Mouse (Mus musculus) testis, adult 2 months (tissue): ENCODE results near the gene Fignl1. TPM values are rescaled to one million over a fixed set of nuclear protein-coding genes. Genes with fewer than 3 reads are reported as not detected.

Experiments
- H3K27ac ChIP-seq: fragments of 200-500 bp; 2 replicates; pipeline ENCODE4 v1.5.1; 2012; ENCODE audit warnings: low read depth, low read length; ENCODE audit not compliant: control insufficient read depth, insufficient read depth
- H3K27me3 ChIP-seq: fragments of 200-500 bp; 2 replicates; pipeline ENCODE4 v1.6.1; 2012; ENCODE audit warnings: mild to moderate bottlenecking, low read length, moderate library complexity; ENCODE audit not compliant: control insufficient read depth, insufficient read depth
- H3K36me3 ChIP-seq: fragments of 200-500 bp; 2 replicates; pipeline ENCODE4 v1.6.1; 2012; ENCODE audit warnings: mild to moderate bottlenecking, low read length; ENCODE audit not compliant: control insufficient read depth, insufficient read depth
- H3K4me1 ChIP-seq: fragments of 200-500 bp; 2 replicates; pipeline ENCODE4 v1.6.1; 2012; ENCODE audit warnings: low read length; ENCODE audit not compliant: control insufficient read depth, insufficient read depth
- H3K4me3 ChIP-seq: fragments of 200-500 bp; 2 replicates; pipeline ENCODE4 v1.5.1; 2012; ENCODE audit warnings: low read depth, mild to moderate bottlenecking, low read length, moderate library complexity, mixed read lengths; ENCODE audit not compliant: control insufficient read depth
- CTCF ChIP-seq: fragments of 200-500 bp; IDR thresholded peaks from 2 replicates; pipeline ENCODE4 v1.5.1; 2012; ENCODE audit warnings: low read depth, mild to moderate bottlenecking, inconsistent platforms, low read length, moderate library complexity; ENCODE audit not compliant: control insufficient read depth, insufficient read depth, insufficient replicate concordance
- POLR2A ChIP-seq: fragments of 200-500 bp; IDR thresholded peaks from 2 replicates; pipeline ENCODE4 v1.6.1; 2012; ENCODE audit warnings: low read depth, mild to moderate bottlenecking, inconsistent platforms, low read length, moderate library complexity; ENCODE audit not compliant: control insufficient read depth
- polyA plus RNA-seq: library from polyadenylated mRNA; depleted of rRNA; stranded (reverse); fragments of >200 nt; gene quantifications from 2 replicates; pipeline ENCODE4 v1.2.3, GENCODE M21; 2012

The Fignl1 gene
- polyA plus RNA-seq, 1 experiment, result 21.1 TPM

DNA sequence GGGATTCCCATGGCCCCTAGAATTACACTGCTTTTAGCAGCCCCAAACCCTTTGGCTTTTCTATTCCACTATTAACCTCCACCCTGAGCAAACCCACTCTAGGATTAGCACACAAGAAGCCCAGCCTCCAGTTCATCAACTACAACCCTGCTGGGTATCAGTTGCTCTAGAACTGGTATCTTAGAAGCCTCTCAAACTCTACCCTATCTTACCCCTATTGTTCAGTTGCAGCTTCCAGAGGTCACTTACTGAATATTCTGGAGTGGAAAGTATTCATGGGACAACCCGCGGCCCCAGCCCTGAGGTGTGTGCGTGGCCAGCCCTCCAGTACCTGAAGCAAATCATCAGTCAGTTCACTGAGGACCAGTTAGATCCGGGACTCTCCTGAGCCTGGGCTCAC is 34.4 kb downstream of the Fignl1 start:
- H3K27me3 ChIP-seq, result no peaks in the 10 kb centered on the region
- H3K27ac ChIP-seq, result no peak overlapping the region
- TF ChIP-seq CTCF (no peak), POLR2A (no peak)
- H3K4me3 ChIP-seq, result no peak overlapping the region
- H3K4me1 ChIP-seq, result no peaks in the 10 kb centered on the region; the same call in 1 of the 2 replicates
- H3K36me3 ChIP-seq, result no peaks in the 10 kb centered on the region

DNA sequence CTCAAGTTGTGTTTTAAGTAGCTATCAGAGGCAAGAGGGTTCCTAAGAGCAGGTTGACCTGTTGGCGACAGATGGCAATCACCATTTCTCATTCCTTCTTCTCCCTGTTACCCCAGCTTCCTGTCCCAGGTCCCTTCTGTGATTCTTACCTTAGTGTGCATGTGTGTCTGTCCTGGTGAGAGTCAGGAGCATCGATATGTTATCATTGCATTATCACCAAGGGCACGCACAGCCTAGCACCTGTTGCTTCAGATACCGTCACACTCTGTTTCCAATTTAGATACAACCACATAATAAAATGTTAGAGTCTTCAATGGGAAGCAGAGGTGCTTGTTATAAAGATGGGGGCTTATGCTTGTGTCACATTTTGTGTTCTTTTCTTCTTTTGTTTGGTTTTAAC is 36.6 kb downstream of the Fignl1 start:
- TF ChIP-seq CTCF, result no peak
- no peak for TF ChIP-seq POLR2A
- Histone ChIP-seq H3K4me3 (no peak overlapping the region), H3K27ac (no peak overlapping the region), H3K27me3 (no peaks in the 10 kb centered on the region), H3K36me3 (no peaks in the 10 kb centered on the region), H3K4me1 (peaks cover 3% of the 10 kb centered on the region)

DNA sequence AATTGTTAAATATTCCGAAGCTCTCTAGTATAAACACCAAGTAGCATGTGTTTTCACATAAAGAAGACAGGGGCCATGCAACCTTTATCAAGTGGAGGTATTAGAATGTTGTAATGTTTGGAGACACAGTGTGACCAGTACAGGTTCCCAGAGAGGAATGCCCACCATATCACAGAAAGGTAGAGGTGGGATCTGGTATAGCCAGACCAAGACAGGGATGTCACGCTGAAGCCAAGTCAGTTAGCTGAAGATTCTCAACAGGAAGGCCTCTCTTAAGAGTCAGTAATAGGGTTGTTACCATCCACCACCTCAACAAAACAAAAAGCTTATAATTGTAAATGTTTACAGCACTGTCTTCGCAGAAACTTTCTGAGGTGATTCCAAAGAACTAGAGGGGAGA is 38.1 kb downstream of the Fignl1 start:
- no peak overlapping the region for H3K4me3 ChIP-seq
- H3K36me3 ChIP-seq, result no peaks in the 10 kb centered on the region
- H3K27ac ChIP-seq, result no peak overlapping the region
- no peak for TF ChIP-seq POLR2A
- TF ChIP-seq CTCF, result no peak
- H3K27me3 ChIP-seq, result no peaks in the 10 kb centered on the region
- peaks cover 3% of the 10 kb centered on the region for H3K4me1 ChIP-seq

DNA sequence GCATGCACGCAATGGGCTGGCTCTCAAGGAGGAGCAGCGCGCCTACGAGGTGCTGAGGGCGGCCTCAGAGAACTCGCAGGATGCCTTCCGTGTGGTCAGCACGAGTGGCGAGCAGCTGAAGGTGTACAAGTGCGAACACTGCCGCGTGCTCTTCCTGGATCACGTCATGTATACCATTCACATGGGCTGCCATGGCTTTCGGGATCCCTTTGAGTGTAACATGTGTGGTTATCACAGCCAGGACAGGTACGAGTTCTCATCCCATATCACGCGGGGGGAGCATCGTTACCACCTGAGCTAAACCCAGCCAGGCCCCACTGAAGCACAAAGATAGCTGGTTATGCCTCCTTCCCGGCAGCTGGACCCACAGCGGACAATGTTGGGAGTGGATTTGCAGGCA is 39.5 kb downstream of the Fignl1 start:
- no peaks in the 10 kb centered on the region for H3K27me3 ChIP-seq
- TF ChIP-seq CTCF, result no peak
- no peak for TF ChIP-seq POLR2A
- H3K27ac ChIP-seq, result no peak overlapping the region
- H3K4me1 ChIP-seq, result peaks cover 3% of the 10 kb centered on the region
- H3K4me3 ChIP-seq, result no peak overlapping the region
- no peaks in the 10 kb centered on the region for H3K36me3 ChIP-seq

- H3K27me3 ChIP-seq, result no peaks in the 10 kb centered on the region
- TF ChIP-seq POLR2A (no peak), CTCF (no peak)
- no peak overlapping the region for H3K27ac ChIP-seq
- no peaks in the 10 kb centered on the region for H3K36me3 ChIP-seq
- H3K4me3 ChIP-seq, result no peak overlapping the region
- peaks cover 3% of the 10 kb centered on the region for H3K4me1 ChIP-seq
These were observed 40.7 kb downstream of the Fignl1 start for GRCm38 (mm10) chr11:11768057-11768456.

DNA sequence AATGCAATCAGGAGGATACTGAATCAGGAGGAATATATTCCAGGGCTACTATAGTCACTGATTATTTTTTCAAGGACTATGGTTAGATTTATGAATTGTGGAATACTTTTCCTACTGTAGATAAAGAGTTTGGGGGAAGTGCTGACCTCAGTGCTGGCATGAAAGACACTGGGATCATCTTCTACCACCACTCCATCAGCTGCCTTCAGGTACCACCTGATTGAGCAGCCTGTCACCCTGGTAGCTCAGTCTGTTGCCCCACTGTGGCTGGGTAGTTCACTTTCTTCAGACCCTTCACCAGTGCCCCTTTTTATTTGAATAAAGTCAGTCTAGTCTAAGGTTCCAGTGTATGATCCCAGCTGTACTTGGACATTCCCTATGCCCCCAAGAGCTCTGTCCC is 42.0 kb downstream of the Fignl1 start:
- TF ChIP-seq POLR2A (no peak), CTCF (no peak)
- Histone ChIP-seq H3K4me1 (peaks cover 3% of the 10 kb centered on the region), H3K27me3 (no peaks in the 10 kb centered on the region), H3K36me3 (no peaks in the 10 kb centered on the region), H3K27ac (no peak overlapping the region), H3K4me3 (no peak overlapping the region)

- Histone ChIP-seq H3K27ac (no peak overlapping the region), H3K4me1 (peaks cover 3% of the 10 kb centered on the region), H3K36me3 (no peaks in the 10 kb centered on the region), H3K27me3 (no peaks in the 10 kb centered on the region), H3K4me3 (no peak overlapping the region)
- no peak for TF ChIP-seq POLR2A
- TF ChIP-seq CTCF, result no peak
These were observed 42.7 kb downstream of the Fignl1 start for GRCm38 (mm10) chr11:11766105-11766504.

- Histone ChIP-seq H3K4me1 (peaks cover 3% of the 10 kb centered on the region), H3K27me3 (no peaks in the 10 kb centered on the region), H3K27ac (no peak overlapping the region), H3K36me3 (no peaks in the 10 kb centered on the region), H3K4me3 (no peak overlapping the region)
- TF ChIP-seq CTCF (no peak), POLR2A (no peak)
These were observed 43.3 kb downstream of the Fignl1 start for GRCm38 (mm10) chr11:11765414-11765813.
